Mouse (Mus musculus) cortical plate, adult 2 months (tissue): ENCODE measurements around the gene Zfp36. TPM values are rescaled to one million over a fixed set of nuclear protein-coding genes. Genes with fewer than 3 reads are reported as not detected.

Experiments used
- H3K27ac ChIP-seq: fragments of 200-500 bp; 2 replicates; pipeline ENCODE4 v1.5.1; 2012; ENCODE audit warnings: low read length, control low read depth, inconsistent platforms; ENCODE audit not compliant: insufficient read depth
- H3K4me1 ChIP-seq: fragments of 200-500 bp; 2 replicates; pipeline ENCODE4 v1.6.1; 2011; ENCODE audit warnings: low read length; ENCODE audit not compliant: control insufficient read depth, insufficient read depth
- H3K4me3 ChIP-seq: fragments of 200-500 bp; 2 replicates; pipeline ENCODE4 v1.5.1; 2011; ENCODE audit warnings: mild to moderate bottlenecking, low read length, control low read depth; ENCODE audit not compliant: insufficient read depth
- CTCF ChIP-seq: fragments of 200-500 bp; IDR thresholded peaks from 2 replicates; pipeline ENCODE4 v1.5.1; 2011; ENCODE audit warnings: mild to moderate bottlenecking, control low read depth, low read length; ENCODE audit not compliant: insufficient read depth; ENCODE audit errors: extremely low read depth
- POLR2A ChIP-seq: fragments of 200-500 bp; IDR thresholded peaks from 2 replicates; pipeline ENCODE4 v1.6.1; 2011; ENCODE audit warnings: mild to moderate bottlenecking, low read length, control low read depth; ENCODE audit not compliant: insufficient read depth; ENCODE audit errors: extremely low read depth
- polyA plus RNA-seq: library from polyadenylated mRNA; depleted of rRNA; stranded (reverse); fragments of >200 nt; gene quantifications from 2 replicates; pipeline ENCODE4 v1.2.3, GENCODE M21; 2012

Zfp36 gene
- polyA plus RNA-seq, 1 experiment: 3.6 TPM

DNA sequence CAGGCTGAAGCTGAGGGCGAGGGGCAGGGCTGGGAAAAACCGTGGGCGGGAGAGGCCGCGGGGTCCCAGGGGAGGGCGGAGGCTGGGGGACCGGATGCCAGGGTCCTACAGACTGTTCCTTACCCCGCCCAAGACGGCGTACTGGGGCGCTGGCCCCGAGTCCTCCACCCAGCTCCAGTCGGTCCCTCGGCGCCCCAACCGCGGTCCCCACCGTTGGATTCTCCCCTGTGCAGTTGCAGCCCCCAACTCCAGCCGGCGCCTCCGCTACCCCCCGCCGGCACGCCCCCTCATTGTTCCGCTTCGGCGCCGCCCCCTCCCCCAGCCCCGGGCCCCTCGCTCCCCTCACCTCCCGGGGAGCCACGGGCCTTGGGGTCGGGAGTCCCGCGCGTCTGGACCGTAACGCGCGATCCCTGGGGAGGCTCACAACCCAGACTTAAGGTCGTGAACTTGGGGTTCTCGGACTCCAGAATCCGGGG is 8.5 kb downstream of the Zfp36 start:
- Histone ChIP-seq H3K4me1 (no peaks in the 10 kb centered on the region; the same call in 1 of the 2 replicates), H3K27ac (no peak overlapping the region), H3K4me3 (peak overlapping the region; percentile 26)
- TF ChIP-seq CTCF: no peak
- no peak for TF ChIP-seq POLR2A

DNA sequence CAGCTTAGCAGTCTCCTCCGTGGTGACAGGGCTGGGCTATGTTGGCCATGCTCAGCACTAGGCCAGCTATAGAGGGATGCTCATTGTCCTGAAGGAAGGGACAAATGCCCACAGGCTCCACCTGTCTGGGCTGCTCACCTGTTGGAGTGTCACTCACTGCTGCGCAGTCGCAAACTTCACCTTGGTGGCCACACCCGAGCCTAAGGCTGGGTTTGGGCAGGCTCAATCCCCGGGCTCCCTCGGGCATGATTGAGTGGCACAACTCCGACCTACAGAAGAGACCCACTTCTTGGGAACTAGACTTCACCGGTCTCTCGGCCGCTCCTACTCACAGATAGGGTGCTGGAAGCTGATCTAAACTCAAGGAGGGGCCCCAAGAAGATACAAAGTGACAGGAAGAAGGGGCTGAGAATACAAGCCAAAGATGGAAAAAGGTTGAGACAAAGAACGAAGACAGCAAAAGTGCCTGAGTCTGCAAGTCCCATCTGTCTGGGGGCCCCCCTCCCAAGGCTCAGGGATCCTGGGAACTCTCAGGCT is 9.0 kb downstream of the Zfp36 start:
- H3K4me1 ChIP-seq: no peaks in the 10 kb centered on the region; the same call in 1 of the 2 replicates
- peak overlapping the region; percentile 26; the same call in 1 of the 2 replicates for H3K4me3 ChIP-seq
- TF ChIP-seq POLR2A: no peak
- no peak for TF ChIP-seq CTCF
- H3K27ac ChIP-seq: no peak overlapping the region

DNA sequence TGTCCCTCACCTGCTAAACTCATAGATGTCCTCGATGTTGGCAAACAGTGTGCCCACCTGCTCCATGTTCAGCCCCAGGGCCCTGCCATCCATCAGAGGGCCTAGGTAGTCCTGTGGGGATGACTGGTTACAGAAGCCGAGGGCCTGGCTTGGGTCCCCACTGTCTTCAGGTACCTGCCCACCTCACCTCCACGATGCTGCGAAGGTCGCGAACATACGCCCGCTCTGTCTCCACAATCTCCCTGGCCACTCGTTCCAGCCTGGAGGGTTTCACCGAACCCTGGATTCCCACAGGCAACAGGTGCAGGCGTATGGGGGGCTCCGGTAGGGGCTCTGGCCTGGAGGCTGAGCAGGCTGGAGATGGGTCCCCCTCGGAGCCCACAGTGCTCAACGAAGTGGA is 10.0 kb downstream of the Zfp36 start:
- no peaks in the 10 kb centered on the region for H3K4me1 ChIP-seq
- H3K27ac ChIP-seq: no peak overlapping the region
- H3K4me3 ChIP-seq: no peak overlapping the region
- TF ChIP-seq CTCF (no peak), POLR2A (no peak)

DNA sequence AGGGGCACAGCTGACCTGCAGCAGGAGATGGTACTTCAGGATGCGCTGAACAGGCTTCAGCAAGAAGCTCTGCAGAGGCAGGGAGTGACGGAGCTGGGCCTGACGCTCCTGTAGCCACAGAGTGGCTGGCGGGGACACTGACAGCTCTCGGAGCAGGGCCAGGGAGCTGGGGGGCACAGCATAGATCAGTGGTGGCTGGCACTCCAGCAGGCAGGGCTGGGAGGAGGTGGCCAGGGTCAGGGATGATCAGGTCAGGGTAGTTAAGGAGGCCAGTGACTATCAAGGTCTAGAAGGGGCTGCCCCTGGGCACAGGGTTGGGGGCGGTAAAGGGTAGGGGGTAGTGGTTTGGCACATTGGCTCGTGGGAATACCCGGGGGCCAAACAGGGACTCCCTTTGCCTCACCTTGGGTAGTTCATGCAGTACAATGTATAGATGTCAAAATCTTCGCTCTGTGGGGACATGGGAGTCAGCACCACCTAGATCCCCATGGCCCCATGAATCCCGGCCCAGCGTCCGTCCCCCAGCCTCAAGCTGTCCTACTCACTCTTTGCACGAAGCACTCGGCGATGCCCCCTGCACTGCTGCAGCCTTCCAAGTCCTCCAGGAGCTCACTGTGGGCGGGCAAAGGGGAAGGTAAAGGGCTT is 11.7 kb downstream of the Zfp36 start:
- no peak overlapping the region for H3K4me3 ChIP-seq
- no peak overlapping the region for H3K27ac ChIP-seq
- no peak for TF ChIP-seq POLR2A
- H3K4me1 ChIP-seq: no peaks in the 10 kb centered on the region

DNA sequence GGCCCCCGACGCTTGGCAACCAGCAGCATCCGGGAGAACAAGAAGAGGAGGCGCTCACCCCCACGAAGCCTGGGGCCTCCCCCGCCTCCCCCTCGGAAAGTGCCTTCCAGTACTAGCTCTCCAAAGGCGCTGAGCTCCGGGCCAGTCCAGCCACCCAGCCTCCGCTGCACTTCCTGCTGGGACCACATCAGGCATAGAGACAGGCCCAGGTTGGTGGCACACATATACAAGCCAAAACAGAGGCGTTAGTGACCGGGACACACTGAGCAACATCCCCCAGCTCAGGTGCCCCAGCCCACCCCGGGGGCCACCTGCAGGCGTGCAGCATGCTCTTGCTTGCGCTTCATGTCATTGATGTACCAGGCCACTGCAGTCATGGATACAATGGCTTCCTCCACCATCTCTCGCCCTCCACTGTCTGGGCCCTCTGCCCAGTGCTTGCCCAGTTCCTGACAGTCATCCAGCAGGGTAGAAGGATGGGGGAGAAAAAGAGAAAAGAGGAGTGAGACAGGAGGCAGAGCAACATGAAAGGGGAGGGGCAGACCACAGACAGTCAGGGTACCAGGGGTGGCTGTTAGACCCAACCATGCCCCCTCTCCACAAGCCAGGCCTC is 12.3 kb downstream of the Zfp36 start:
- H3K4me3 ChIP-seq: no peak overlapping the region
- no peak overlapping the region for H3K27ac ChIP-seq
- TF ChIP-seq CTCF: no peak
- no peak for TF ChIP-seq POLR2A
- no peaks in the 10 kb centered on the region for H3K4me1 ChIP-seq

DNA sequence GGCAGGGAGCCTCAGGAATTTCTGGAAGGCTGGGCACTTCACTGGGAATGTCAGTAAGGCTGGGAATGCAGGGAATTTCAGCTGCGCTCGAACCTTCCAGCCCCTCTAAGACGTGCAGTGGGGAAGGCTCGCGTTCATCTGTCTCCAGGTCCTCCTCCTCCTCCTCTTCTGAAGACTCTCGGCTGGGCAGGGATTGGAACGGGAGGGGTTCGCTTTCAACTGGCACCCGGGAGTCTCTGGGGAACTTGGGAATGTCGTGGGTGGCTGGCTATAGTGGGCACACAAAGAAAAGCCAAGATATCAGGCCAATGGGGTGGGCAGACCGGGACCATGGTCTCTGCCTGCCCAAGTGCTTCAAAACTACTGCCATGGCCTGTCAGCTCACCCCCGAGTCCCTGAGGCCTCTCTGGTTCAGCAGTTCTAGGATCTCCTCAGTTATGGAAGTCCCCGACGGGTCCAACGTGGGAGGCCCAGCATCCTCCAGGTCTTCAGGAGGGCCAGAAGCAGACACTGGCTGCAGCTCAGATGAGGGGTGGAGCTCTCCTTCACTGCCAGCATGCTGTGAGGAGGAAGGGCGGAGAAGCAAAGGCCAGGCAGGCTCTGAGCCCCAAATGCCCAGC is 17.5 kb downstream of the Zfp36 start:
- Histone ChIP-seq H3K27ac (no peak overlapping the region), H3K4me1 (no peaks in the 10 kb centered on the region), H3K4me3 (no peak overlapping the region)
- TF ChIP-seq CTCF (no peak), POLR2A (no peak)

DNA sequence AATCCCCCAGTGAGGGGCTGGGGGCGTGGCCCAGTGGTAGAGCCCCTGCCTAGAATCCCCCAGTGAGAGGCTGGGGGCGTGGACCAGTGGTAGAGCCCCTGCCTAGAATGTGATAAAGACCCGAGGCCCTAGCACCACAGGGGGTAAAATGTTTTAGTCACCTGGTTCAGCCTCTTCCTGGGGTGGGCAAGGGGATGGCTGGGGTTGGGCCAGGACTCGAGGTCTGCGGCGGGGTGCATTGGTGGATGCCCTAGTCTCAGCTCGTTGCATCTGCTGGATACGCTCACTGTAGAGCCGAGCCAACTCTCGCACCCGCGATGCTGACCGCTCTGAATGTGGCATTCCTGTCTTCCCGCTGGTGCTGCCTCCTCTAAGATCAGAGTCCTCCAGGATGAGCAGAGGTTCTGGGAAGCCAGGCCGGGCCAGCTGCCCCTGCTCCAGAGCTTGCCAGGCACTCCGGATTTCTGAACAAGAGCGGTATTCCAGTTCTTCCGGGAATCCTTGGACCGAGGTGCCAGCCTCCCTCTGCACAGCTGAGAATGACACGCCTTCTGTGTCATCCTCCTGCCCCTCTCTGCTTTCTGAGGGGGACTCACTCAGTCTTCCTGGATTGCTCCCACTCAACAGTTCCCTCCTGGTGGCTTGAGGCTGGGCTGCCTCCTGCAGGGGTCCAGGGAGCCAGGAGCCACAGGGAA is 18.3 kb downstream of the Zfp36 start:
- TF ChIP-seq POLR2A: no peak
- TF ChIP-seq CTCF: no peak
- Histone ChIP-seq H3K27ac (no peak overlapping the region), H3K4me3 (no peak overlapping the region), H3K4me1 (no peaks in the 10 kb centered on the region)

DNA sequence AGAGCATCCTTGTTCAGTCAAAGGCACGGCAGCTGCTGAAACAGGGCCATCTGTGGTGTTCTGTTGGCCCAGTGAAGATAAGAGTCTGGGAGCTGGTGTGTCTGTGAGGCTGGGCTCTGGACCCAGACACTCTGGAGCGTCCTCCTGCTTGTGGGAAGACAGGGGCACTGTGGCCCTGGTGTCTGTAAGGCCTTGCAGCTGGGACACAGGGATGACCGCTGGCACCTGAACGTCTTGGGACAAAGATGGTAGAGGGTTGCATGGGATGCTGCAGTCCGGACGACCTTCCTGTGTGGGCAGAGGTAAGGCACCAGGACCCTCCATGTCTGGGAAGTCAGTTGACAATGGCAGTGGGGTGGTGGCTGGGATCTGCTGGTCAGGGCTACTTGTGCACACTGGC is 19.8 kb downstream of the Zfp36 start:
- H3K27ac ChIP-seq: no peak overlapping the region
- no peak overlapping the region for H3K4me3 ChIP-seq
- TF ChIP-seq CTCF (no peak), POLR2A (no peak)
- no peaks in the 10 kb centered on the region for H3K4me1 ChIP-seq

DNA sequence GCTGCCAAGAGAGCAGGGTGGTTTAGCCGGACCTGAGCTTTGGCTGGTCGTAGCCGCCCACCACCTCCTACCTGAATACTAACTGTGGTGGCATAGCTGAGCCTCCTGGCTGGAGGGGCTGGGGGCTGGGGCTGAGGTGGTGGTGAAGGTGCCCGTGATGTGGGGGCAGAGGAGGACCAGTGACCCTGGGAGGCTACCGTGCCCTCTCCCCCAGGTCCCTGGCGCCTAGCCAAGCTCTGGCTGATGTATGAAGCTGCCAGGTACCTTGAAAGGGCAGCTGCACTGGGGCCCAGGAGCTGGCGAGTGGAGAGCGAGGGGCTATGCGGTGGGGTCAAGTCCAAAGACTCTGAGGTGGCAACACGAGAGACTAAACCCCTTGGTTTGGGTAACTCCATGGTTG is 20.2 kb downstream of the Zfp36 start:
- no peak for TF ChIP-seq CTCF
- TF ChIP-seq POLR2A: no peak
- Histone ChIP-seq H3K27ac (no peak overlapping the region), H3K4me1 (no peaks in the 10 kb centered on the region), H3K4me3 (no peak overlapping the region)

DNA sequence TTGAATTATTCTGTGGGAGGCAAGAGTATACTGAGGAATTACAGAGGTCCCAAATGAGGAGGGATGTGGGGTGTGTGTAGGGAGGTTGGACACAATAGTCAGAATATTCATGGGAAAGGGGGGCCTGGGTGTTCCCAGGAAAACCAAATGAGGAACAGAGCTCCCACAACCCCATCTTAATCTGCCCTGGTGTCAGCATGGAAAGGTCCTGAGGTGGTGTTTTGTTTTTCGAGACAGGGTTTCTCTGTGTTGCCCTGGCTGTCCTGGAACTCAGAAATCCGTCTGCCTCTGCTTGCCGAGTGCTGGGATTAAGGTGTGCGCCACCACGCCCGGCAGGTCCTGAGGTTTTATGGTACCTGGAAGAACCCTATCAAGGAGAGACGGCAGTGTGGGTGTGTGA is 21.6 kb downstream of the Zfp36 start:
- TF ChIP-seq CTCF: no peak
- Histone ChIP-seq H3K27ac (no peak overlapping the region), H3K4me3 (no peak overlapping the region), H3K4me1 (no peaks in the 10 kb centered on the region)
